Mouse (Mus musculus) myocyte (in vitro differentiated cells): ENCODE data around the gene Phb2. TPM values are rescaled to one million over a fixed set of nuclear protein-coding genes. Genes with fewer than 3 reads are reported as not detected.

Source experiments
- H3K27me3 ChIP-seq: one replicate; pipeline ENCODE4 v1.6.1; 2011; ENCODE audit not compliant: control insufficient read depth, insufficient read depth, insufficient read length
- H3K36me3 ChIP-seq: one replicate; pipeline ENCODE4 v1.6.1; 2011; ENCODE audit not compliant: control insufficient read depth, insufficient read depth
- H3K4me2 ChIP-seq: one replicate; pipeline ENCODE4 v1.6.1; 2011; ENCODE audit warnings: low read depth, control low read depth
- H3K4me3 ChIP-seq: one replicate; pipeline ENCODE4 v1.5.1; 2011; ENCODE audit warnings: mild to moderate bottlenecking, control low read depth, moderate library complexity
- H3K79me2 ChIP-seq: one replicate; pipeline ENCODE4 v1.6.1; 2011; ENCODE audit not compliant: control insufficient read depth, insufficient read depth
- H3ac ChIP-seq: one replicate; pipeline ENCODE4 v1.6.1; 2011; ENCODE audit not compliant: control insufficient read depth, insufficient read length
- E2F4 ChIP-seq: IDR thresholded peaks from one replicate; pipeline ENCODE4 v1.6.1; 2011; ENCODE audit warnings: mild to moderate bottlenecking, control low read depth, moderate library complexity; ENCODE audit not compliant: insufficient read depth
- MYOD1 ChIP-seq, 3 experiments: IDR thresholded peaks; one replicate each; pipeline ENCODE4 v1.6.1; 2011; ENCODE audit warnings: control low read depth in 2 of 3, low read depth in 2 of 3, mild to moderate bottlenecking in 2 of 3, moderate library complexity in 1 of 3; ENCODE audit not compliant: insufficient read length in 2 of 3, control insufficient read depth in 1 of 3
- MYOG ChIP-seq, 3 experiments: IDR thresholded peaks; one replicate each; pipeline ENCODE4 v1.6.1; 2011; ENCODE audit warnings: control low read depth in 2 of 3, low read depth in 2 of 3, mild to moderate bottlenecking in 2 of 3; ENCODE audit not compliant: insufficient read length in 2 of 3, control insufficient read depth in 1 of 3, insufficient read depth in 1 of 3
- POLR2A ChIP-seq: IDR thresholded peaks from one replicate; pipeline ENCODE4 v1.6.1; 2011; ENCODE audit warnings: low read depth, mild to moderate bottlenecking, control low read depth, moderate library complexity; ENCODE audit not compliant: insufficient read length
- POLR2AphosphoS2 ChIP-seq: IDR thresholded peaks from one replicate; pipeline ENCODE4 v1.6.1; 2011; ENCODE audit warnings: low read depth, control low read depth; ENCODE audit not compliant: insufficient read length
- REST ChIP-seq: IDR thresholded peaks from one replicate; pipeline ENCODE4 v1.6.1; 2011; ENCODE audit warnings: mild to moderate bottlenecking, control low read depth, moderate library complexity; ENCODE audit not compliant: insufficient read depth, insufficient read length
- SRF ChIP-seq: IDR thresholded peaks from one replicate; pipeline ENCODE4 v1.6.1; 2011; ENCODE audit warnings: low read depth; ENCODE audit not compliant: control insufficient read depth, insufficient read length
- TCF12 ChIP-seq: IDR thresholded peaks from one replicate; pipeline ENCODE4 v1.6.1; 2011; ENCODE audit warnings: mild to moderate bottlenecking, control low read depth; ENCODE audit not compliant: poor library complexity, insufficient read depth, severe bottlenecking
- TCF3 ChIP-seq: IDR thresholded peaks from one replicate; pipeline ENCODE4 v1.6.1; 2011; ENCODE audit warnings: low read depth, control low read depth; ENCODE audit not compliant: insufficient read length
- USF1 ChIP-seq: IDR thresholded peaks from one replicate; pipeline ENCODE4 v1.6.1; 2011; ENCODE audit warnings: low read depth, mild to moderate bottlenecking, control low read depth, moderate library complexity
- polyA plus RNA-seq: library from polyadenylated mRNA; unstranded; fragments of >200 nt; fragmentation: generic; extraction: Trizol; gene quantifications from one replicate; pipeline ENCODE4 v1.2.1, GENCODE M21; 2012; ENCODE audit warnings: missing spikeins

The Phb2 gene
- polyA plus RNA-seq, 1 experiment = 339 TPM

- TF ChIP-seq POLR2AphosphoS2 (no peak), TCF12 (no peak), POLR2A (no peak), SRF (no peak), MYOG (IDR thresholded peaks at IDR 0.05; ENCODE audit: control insufficient read depth in 1 of 3, insufficient read depth in 1 of 3, insufficient read length in 2 of 3, low read depth in 2 of 3) (no peak), TCF3 (no peak), MYOD1 (IDR thresholded peaks at IDR 0.05; ENCODE audit: control insufficient read depth in 1 of 3, insufficient read length in 2 of 3, low read depth in 2 of 3) (peak in 2 of 3 experiments; percentile 68 to 85)
- Histone ChIP-seq H3ac (no peak overlapping the region), H3K27me3 (no peaks in the 10 kb centered on the region), H3K36me3 (no peaks in the 10 kb centered on the region), H3K4me2 (peak overlapping the region; percentile 31), H3K79me2 (no peaks in the 10 kb centered on the region), H3K4me3 (no peak overlapping the region)
Measured at GRCm38 (mm10) chr6:124693243-124693981, 18.7 kb upstream of the Phb2 start.

- Histone ChIP-seq H3K4me3 (no peak overlapping the region), H3K79me2 (no peaks in the 10 kb centered on the region), H3K4me2 (peak overlapping the region; percentile 9), H3ac (no peak overlapping the region), H3K36me3 (no peaks in the 10 kb centered on the region), H3K27me3 (no peaks in the 10 kb centered on the region)
- TF ChIP-seq MYOD1 (IDR thresholded peaks at IDR 0.05; ENCODE audit: control insufficient read depth in 1 of 3, insufficient read length in 2 of 3, low read depth in 2 of 3) (peak in 1 of 3 experiments; percentile 9), E2F4 (no peak)
Measured at GRCm38 (mm10) chr6:124694166-124694955, 17.8 kb upstream of the Phb2 start.

GRCm38 (mm10) chr6:124696441-124697150 is 15.5 kb upstream of the Phb2 start:
- Histone ChIP-seq H3K36me3 (no peaks in the 10 kb centered on the region), H3ac (no peak overlapping the region), H3K4me2 (no peak overlapping the region), H3K4me3 (no peak overlapping the region), H3K27me3 (no peaks in the 10 kb centered on the region), H3K79me2 (no peaks in the 10 kb centered on the region)
- no peak for TF ChIP-seq POLR2AphosphoS2
- no peak for TF ChIP-seq REST
- no peak for TF ChIP-seq POLR2A
- TF ChIP-seq MYOD1 (IDR thresholded peaks at IDR 0.05; ENCODE audit: control insufficient read depth in 1 of 3, insufficient read length in 2 of 3, low read depth in 2 of 3) = no peak
- no peak for TF ChIP-seq MYOG (IDR thresholded peaks at IDR 0.05; ENCODE audit: control insufficient read depth in 1 of 3, insufficient read depth in 1 of 3, insufficient read length in 2 of 3, low read depth in 2 of 3)
- no peak for TF ChIP-seq USF1
- TF ChIP-seq TCF12 = no peak

- H3K4me3 ChIP-seq = no peak overlapping the region
- H3K79me2 ChIP-seq = no peaks in the 10 kb centered on the region
- peaks cover 19% of the 10 kb centered on the region for H3K36me3 ChIP-seq
- no peak overlapping the region for H3K4me2 ChIP-seq
- no peak for TF ChIP-seq POLR2A
- no peak for TF ChIP-seq MYOD1 (IDR thresholded peaks at IDR 0.05; ENCODE audit: control insufficient read depth in 1 of 3, insufficient read length in 2 of 3, low read depth in 2 of 3)
- no peak for TF ChIP-seq USF1
- no peak for TF ChIP-seq SRF
- no peak for TF ChIP-seq E2F4
- no peak for TF ChIP-seq POLR2AphosphoS2
- no peaks in the 10 kb centered on the region for H3K27me3 ChIP-seq
- no peak overlapping the region for H3ac ChIP-seq
Measured at GRCm38 (mm10) chr6:124698751-124699150, 13.4 kb upstream of the Phb2 start.

GRCm38 (mm10) chr6:124699366-124699765 is 12.8 kb upstream of the Phb2 start:
- no peak overlapping the region for H3ac ChIP-seq
- no peak for TF ChIP-seq REST
- TF ChIP-seq USF1 = no peak
- TF ChIP-seq MYOD1 (IDR thresholded peaks at IDR 0.05; ENCODE audit: control insufficient read depth in 1 of 3, insufficient read length in 2 of 3, low read depth in 2 of 3) = no peak
- TF ChIP-seq POLR2AphosphoS2 = peak; percentile 29
- H3K27me3 ChIP-seq = no peaks in the 10 kb centered on the region
- H3K79me2 ChIP-seq = no peaks in the 10 kb centered on the region
- H3K4me3 ChIP-seq = no peak overlapping the region
- H3K36me3 ChIP-seq = peaks cover 25% of the 10 kb centered on the region
- H3K4me2 ChIP-seq = peak overlapping the region; percentile 53
